Mouse (Mus musculus) CD8-positive naive resting alpha-beta T cell, adult 2 months (primary cell): ENCODE data around the gene Arhgef7.
A peak's percentile ranks its signal among the peaks of the same experiment; 100 is the strongest.

Source experiments
- DNase-seq, 2 experiments: peaks; one replicate each; pipeline ENCODE4 v3.0.0; 2022; ENCODE audit warnings: low read depth in 2 of 2, low spot score in 2 of 2

Gene Arhgef7

GRCm38 (mm10) chr8:11712244-11712643 lies 15.3 kb upstream of the Arhgef7 start:
- no peak for DNase-seq

GRCm38 (mm10) chr8:11717194-11717593 lies 10.3 kb upstream of the Arhgef7 start:
- DNase-seq, result no peak

- no peak for DNase-seq
Measured at GRCm38 (mm10) chr8:11727273-11727650, 259 bp upstream of the Arhgef7 start.

- DNase-seq, result no peak
Measured at GRCm38 (mm10) chr8:11728482-11729295, 1.2 kb downstream of the Arhgef7 start.

GRCm38 (mm10) chr8:11730271-11730940 lies 2.9 kb downstream of the Arhgef7 start:
- no peak for DNase-seq

GRCm38 (mm10) chr8:11735672-11736235 lies 8.2 kb downstream of the Arhgef7 start:
- no peak for DNase-seq

- no peak for DNase-seq
Measured at GRCm38 (mm10) chr8:11737096-11737495, 9.6 kb downstream of the Arhgef7 start.

GRCm38 (mm10) chr8:11739082-11739481 lies 11.6 kb downstream of the Arhgef7 start:
- DNase-seq, result no peak

GRCm38 (mm10) chr8:11740857-11741256 lies 13.3 kb downstream of the Arhgef7 start:
- DNase-seq, result no peak

- no peak for DNase-seq
Measured at GRCm38 (mm10) chr8:11743580-11743979, 16.1 kb downstream of the Arhgef7 start.

GRCm38 (mm10) chr8:11746850-11747600 lies 19.5 kb downstream of the Arhgef7 start:
- no peak for DNase-seq

- DNase-seq, result no peak
Measured at GRCm38 (mm10) chr8:11749472-11749871, 22.0 kb downstream of the Arhgef7 start.

- no peak for DNase-seq
Measured at GRCm38 (mm10) chr8:11752338-11752737, 24.8 kb downstream of the Arhgef7 start.

GRCm38 (mm10) chr8:11753155-11753941 lies 25.8 kb downstream of the Arhgef7 start:
- no peak for DNase-seq

GRCm38 (mm10) chr8:11754723-11755122 lies 27.2 kb downstream of the Arhgef7 start:
- no peak for DNase-seq

GRCm38 (mm10) chr8:11755873-11756272 lies 28.4 kb downstream of the Arhgef7 start:
- DNase-seq, result peak; percentile 73 to 85

GRCm38 (mm10) chr8:11757568-11758481 lies 30.3 kb downstream of the Arhgef7 start:
- DNase-seq, result peak; percentile 89 to 90

GRCm38 (mm10) chr8:11758482-11759281 lies 31.2 kb downstream of the Arhgef7 start:
- DNase-seq, result peak; percentile 3 to 13

GRCm38 (mm10) chr8:11761551-11761950 lies 34.0 kb downstream of the Arhgef7 start:
- no peak for DNase-seq
